Mouse (Mus musculus) layer of hippocampus, adult 2 months (tissue): ENCODE results near the gene 4933402J07Rik. TPM values are rescaled to one million over a fixed set of nuclear protein-coding genes. Genes with fewer than 3 reads are reported as not detected.

Experiments used
- DNase-seq, 2 experiments: peaks; one replicate each; pipeline ENCODE4 v3.0.0; 2022; ENCODE audit warnings: low spot score in 2 of 2
- H3K27ac ChIP-seq: fragments of 200-600 bp; 2 replicates; pipeline ENCODE4 v1.8.1; 2022
- H3K4me3 ChIP-seq: fragments of 200-600 bp; 2 replicates; pipeline ENCODE4 v1.8.1; 2022; ENCODE audit warnings: mild to moderate bottlenecking
- CTCF ChIP-seq: fragments of 200-600 bp; conservative IDR thresholded peaks from 2 replicates; pipeline ENCODE4 v1.8.1; 2022; ENCODE audit warnings: antibody characterized with exemption, mild to moderate bottlenecking, moderate library complexity
- long read RNA-seq, 2 experiments: library from polyadenylated mRNA; stranded (forward); transcript quantifications; one replicate each; pipeline ENCODE4 v2.0.0; 2021; ENCODE audit warnings: borderline mapping rate in 2 of 2
- total RNA-seq, 2 experiments: library from RNA; stranded (reverse); gene quantifications; 2 replicates each; pipeline ENCODE4 v1.2.3; 2021

4933402J07Rik gene
- not detected for total RNA-seq
- long read RNA-seq, experiment 1 = 0 reads
- long read RNA-seq, experiment 2 = 0 reads

- H3K27ac ChIP-seq = no peak within 1 kb of the TSS
- no peak within 1 kb of the TSS for H3K4me3 ChIP-seq
- TF ChIP-seq CTCF = no peak
- DNase-seq = no peak
Observed at GRCm38 (mm10) chr8:87563553-87563952, at the start of gene 4933402J07Rik. 4933402J07Rik (plus strand) TSS chr8:87563853.

- TF ChIP-seq CTCF = no peak
- DNase-seq = no peak
- Histone ChIP-seq H3K4me3 (no peak overlapping the region), H3K27ac (no peak overlapping the region)
Observed at GRCm38 (mm10) chr8:87517132-87517531, 46.5 kb upstream of the 4933402J07Rik start.

GRCm38 (mm10) chr8:87525006-87525405 is 38.6 kb upstream of the 4933402J07Rik start:
- no peak for TF ChIP-seq CTCF
- no peak for DNase-seq
- Histone ChIP-seq H3K27ac (no peak overlapping the region), H3K4me3 (no peak overlapping the region)

GRCm38 (mm10) chr8:87531176-87531575 is 32.5 kb upstream of the 4933402J07Rik start:
- Histone ChIP-seq H3K4me3 (no peak overlapping the region), H3K27ac (no peak overlapping the region)
- no peak for DNase-seq
- no peak for TF ChIP-seq CTCF

DNA sequence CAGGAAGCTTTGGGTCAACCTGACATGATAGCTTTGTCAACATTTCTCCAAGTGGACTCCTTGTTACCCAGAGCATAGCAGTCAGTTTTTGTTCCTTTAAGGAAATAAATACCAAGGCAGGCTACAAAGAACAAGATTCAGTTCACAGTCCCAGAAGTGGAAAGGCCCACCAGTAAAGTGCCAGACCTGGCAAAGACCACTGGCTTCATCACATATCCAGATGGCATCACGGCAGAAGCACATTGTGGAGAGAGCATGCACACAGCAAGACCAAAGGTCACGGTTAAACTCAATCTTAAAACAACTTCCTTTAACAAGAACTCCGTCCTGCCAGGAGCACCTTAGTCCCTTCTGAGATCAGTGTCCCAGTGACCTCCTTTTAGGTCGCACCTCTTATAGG is 30.2 kb upstream of the 4933402J07Rik start:
- no peak overlapping the region for H3K27ac ChIP-seq
- DNase-seq = no peak
- H3K4me3 ChIP-seq = no peak overlapping the region
- TF ChIP-seq CTCF = no peak

GRCm38 (mm10) chr8:87534846-87535245 is 28.8 kb upstream of the 4933402J07Rik start:
- DNase-seq = no peak

DNA sequence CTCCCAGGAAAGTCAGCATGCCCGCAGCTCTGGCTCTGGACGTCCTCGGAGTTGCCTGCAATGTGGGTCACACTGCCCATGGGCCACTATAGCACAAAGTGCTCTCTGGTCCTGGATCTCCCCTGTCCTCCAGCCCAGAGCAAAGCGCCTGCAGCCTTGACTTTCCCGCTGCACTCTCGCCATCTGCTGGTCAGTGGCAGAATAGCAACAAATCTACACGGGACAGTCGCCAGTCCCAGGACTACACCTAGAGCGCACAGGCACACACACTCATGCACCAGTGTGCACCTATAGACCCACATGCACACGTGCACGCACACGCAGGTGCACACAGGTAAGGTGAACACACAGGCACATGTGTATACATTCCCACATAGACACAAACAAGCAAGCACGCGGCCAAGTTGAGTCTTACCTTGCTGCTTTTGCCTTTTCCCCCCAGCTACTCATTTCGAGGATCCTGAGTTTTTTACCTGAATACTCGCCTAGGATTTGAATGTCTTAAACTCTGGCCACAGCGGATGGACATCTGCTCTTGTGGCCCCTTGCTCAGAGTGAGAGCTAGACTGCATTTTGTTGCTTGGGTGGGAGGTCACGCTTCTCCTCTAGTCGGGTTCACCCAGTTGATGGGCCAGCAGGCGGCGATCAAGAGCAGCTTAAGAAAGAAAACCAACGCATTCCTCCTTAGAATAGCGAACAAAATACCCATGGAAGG is 26.9 kb upstream of the 4933402J07Rik start:
- Histone ChIP-seq H3K27ac (no peak overlapping the region), H3K4me3 (no peak overlapping the region)
- peak; percentile 73 for TF ChIP-seq CTCF
- peak in 1 of 2 experiments; percentile 81 for DNase-seq

More at GRCm38 (mm10) chr8:87534846-87535245, 28.8 kb upstream of the 4933402J07Rik start:
- Histone ChIP-seq H3K4me3 (no peak overlapping the region), H3K27ac (no peak overlapping the region)
- TF ChIP-seq CTCF = peak; percentile 46

GRCm38 (mm10) chr8:87539829-87540394 is 23.7 kb upstream of the 4933402J07Rik start:
- DNase-seq = peak; percentile 16 to 27
- Histone ChIP-seq H3K27ac (no peak overlapping the region), H3K4me3 (peak overlapping the region; percentile 36)
- no peak for TF ChIP-seq CTCF

DNA sequence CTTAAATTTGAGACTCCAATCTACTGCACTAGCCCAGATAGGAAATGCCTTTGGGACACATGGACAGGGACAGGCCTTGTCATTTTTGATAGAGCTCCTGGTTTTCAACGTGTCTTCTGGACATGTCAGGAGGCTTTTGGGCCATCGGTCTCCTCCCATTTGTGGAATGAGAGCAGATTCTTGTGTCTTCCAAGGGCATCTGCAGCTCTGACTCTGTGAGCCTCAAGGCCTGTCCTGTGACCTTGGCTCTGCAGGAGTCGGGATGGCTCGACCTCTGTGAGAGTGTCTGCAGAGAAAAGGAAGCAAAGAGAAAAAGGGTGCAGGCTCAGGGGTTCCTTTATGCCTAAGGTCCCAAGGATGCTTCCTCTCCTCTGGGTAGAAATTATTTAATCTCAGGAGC is 13.8 kb upstream of the 4933402J07Rik start:
- H3K27ac ChIP-seq = no peak overlapping the region
- H3K4me3 ChIP-seq = no peak overlapping the region
- DNase-seq = no peak
- TF ChIP-seq CTCF = no peak

GRCm38 (mm10) chr8:87552801-87553200 is 10.9 kb upstream of the 4933402J07Rik start:
- Histone ChIP-seq H3K27ac (no peak overlapping the region), H3K4me3 (no peak overlapping the region)
- TF ChIP-seq CTCF = no peak
- DNase-seq = peak in 1 of 2 experiments; percentile 17

- TF ChIP-seq CTCF = no peak
- Histone ChIP-seq H3K4me3 (no peak overlapping the region), H3K27ac (no peak overlapping the region)
- DNase-seq = no peak
Observed at GRCm38 (mm10) chr8:87560801-87561200, 2.9 kb upstream of the 4933402J07Rik start.

- DNase-seq = no peak
- Histone ChIP-seq H3K4me3 (no peak overlapping the region), H3K27ac (no peak overlapping the region)
- TF ChIP-seq CTCF = no peak
Observed at GRCm38 (mm10) chr8:87569203-87569602, 5.5 kb downstream of the 4933402J07Rik start.

DNA sequence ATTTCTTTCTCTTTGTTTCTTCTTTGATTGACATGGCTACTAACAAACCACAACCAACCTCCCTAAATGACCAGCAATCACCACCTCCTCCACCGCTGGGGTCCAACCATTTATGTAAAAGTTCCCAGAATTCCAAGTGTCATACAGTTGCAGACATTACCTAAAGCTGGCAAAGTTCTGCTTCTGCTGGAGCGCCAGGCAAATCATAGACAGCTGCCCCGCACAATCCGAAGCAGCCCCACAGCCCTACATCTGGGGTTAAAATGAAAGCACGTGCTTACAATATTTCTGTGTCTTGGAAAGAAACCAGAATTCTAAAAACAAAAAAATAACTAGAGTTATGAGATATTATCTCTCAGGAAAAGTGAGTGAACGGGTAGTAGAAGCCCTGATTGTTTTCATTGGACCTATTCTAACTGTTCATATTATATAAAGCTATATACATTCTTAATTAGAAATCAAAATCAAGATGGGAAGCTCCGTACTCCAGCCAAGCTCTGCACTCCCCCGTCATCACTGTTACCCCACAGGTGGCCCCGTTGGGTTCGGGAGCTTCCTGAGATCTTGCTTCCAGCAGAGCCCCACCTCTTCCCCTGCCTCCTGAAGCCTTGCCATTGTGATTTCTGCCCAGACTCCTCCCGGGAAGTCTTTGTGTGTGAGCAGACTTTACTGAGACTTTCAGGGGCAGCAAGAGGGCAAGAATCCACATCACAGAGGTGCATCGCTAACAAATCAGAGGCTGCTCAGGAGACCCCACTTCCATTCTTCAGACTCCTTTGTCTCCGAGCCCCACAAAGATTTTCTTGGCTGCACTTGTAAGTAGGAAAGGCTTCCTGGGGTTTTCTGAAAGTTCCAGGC is 6.3 kb downstream of the 4933402J07Rik start:
- peak overlapping the region; percentile 8; the same call in 1 of the 2 replicates for H3K4me3 ChIP-seq
- TF ChIP-seq CTCF = no peak
- no peak overlapping the region for H3K27ac ChIP-seq
- DNase-seq = no peak
